Mouse (Mus musculus) urinary bladder, postnatal 4 days (tissue): ENCODE results near the gene Nav2.

Experiments
- DNase-seq, 2 experiments: peaks; one replicate each; pipeline ENCODE4 v3.0.0; 2021 to 2022; ENCODE audit warnings: low spot score in 2 of 2

The Nav2 gene

GRCm38 (mm10) chr7:49326967-49327742 is 418.6 kb downstream of the Nav2 start:
- DNase-seq = no peak

GRCm38 (mm10) chr7:49330181-49330580 is 421.7 kb downstream of the Nav2 start:
- DNase-seq = no peak

GRCm38 (mm10) chr7:49331939-49332338 is 423.4 kb downstream of the Nav2 start:
- peak in 1 of 2 experiments; percentile 27 for DNase-seq

- no peak for DNase-seq
Measured at GRCm38 (mm10) chr7:49332644-49333043, 424.1 kb downstream of the Nav2 start.

GRCm38 (mm10) chr7:49334163-49334562 is 425.6 kb downstream of the Nav2 start:
- no peak for DNase-seq

GRCm38 (mm10) chr7:49335056-49335455 is 426.5 kb downstream of the Nav2 start:
- DNase-seq = no peak

- no peak for DNase-seq
Measured at GRCm38 (mm10) chr7:49336725-49337124, 428.2 kb downstream of the Nav2 start.

- no peak for DNase-seq
Measured at GRCm38 (mm10) chr7:49337710-49338109, 429.2 kb downstream of the Nav2 start.

GRCm38 (mm10) chr7:49339953-49340352 is 431.4 kb downstream of the Nav2 start:
- DNase-seq = no peak

GRCm38 (mm10) chr7:49341151-49341918 is 432.8 kb downstream of the Nav2 start:
- DNase-seq = no peak

GRCm38 (mm10) chr7:49341919-49342529 is 433.5 kb downstream of the Nav2 start:
- DNase-seq = no peak

GRCm38 (mm10) chr7:49342556-49343080 is 434.1 kb downstream of the Nav2 start:
- DNase-seq = no peak

GRCm38 (mm10) chr7:49343081-49343600 is 434.6 kb downstream of the Nav2 start:
- DNase-seq = no peak

- no peak for DNase-seq
Measured at GRCm38 (mm10) chr7:49343752-49344484, 435.4 kb downstream of the Nav2 start.

GRCm38 (mm10) chr7:49347338-49348272 is 439.1 kb downstream of the Nav2 start:
- no peak for DNase-seq

- no peak for DNase-seq
Measured at GRCm38 (mm10) chr7:49348636-49349035, 440.1 kb downstream of the Nav2 start.

- DNase-seq = no peak
Measured at GRCm38 (mm10) chr7:49350321-49351007, 441.9 kb downstream of the Nav2 start.

GRCm38 (mm10) chr7:49351596-49352258 is 443.2 kb downstream of the Nav2 start:
- DNase-seq = no peak
